Mouse (Mus musculus) adrenal gland, adult 8-10 months (tissue): ENCODE measurements around the gene Shoc2. TPM values are rescaled to one million over a fixed set of nuclear protein-coding genes. Genes with fewer than 3 reads are reported as not detected.
"Not testable (repeated sequence)": the region's sequence is repeated elsewhere in the genome, so short reads cannot be mapped to it uniquely, and the experiment has no call there.

Experiments
- DNase-seq: peaks from one replicate; pipeline ENCODE4 v3.0.0; 2022
- total RNA-seq, 4 experiments: library from RNA; stranded (reverse); gene quantifications; 2 replicates each; pipeline ENCODE4 v1.2.4; 2022

The Shoc2 gene
- total RNA-seq, 4 experiments from 2014 or later, result 38.1 to 46.5 (median 41.9) TPM

GRCm38 (mm10) chr19:53934046-53934445 lies 10.1 kb upstream of the Shoc2 start:
- DNase-seq, result no peak

GRCm38 (mm10) chr19:53939467-53939866 lies 4.6 kb upstream of the Shoc2 start:
- no peak for DNase-seq

- no peak for DNase-seq
These were observed 3.0 kb upstream of the Shoc2 start for GRCm38 (mm10) chr19:53941139-53941538.

- DNase-seq, result no peak
These were observed 1.8 kb upstream of the Shoc2 start for GRCm38 (mm10) chr19:53942342-53942741.

GRCm38 (mm10) chr19:53944786-53945169 lies 672 bp downstream of the Shoc2 start:
- DNase-seq, result no peak

GRCm38 (mm10) chr19:53945171-53946042 lies 1.3 kb downstream of the Shoc2 start:
- peak; percentile 50 for DNase-seq

- no peak for DNase-seq
These were observed 13.4 kb downstream of the Shoc2 start for GRCm38 (mm10) chr19:53957513-53957912.

- no peak for DNase-seq
These were observed 18.4 kb downstream of the Shoc2 start for GRCm38 (mm10) chr19:53962511-53962910.

- not testable (repeated sequence) for DNase-seq
These were observed 20.2 kb downstream of the Shoc2 start for GRCm38 (mm10) chr19:53964347-53964746.

GRCm38 (mm10) chr19:53964910-53965633 lies 21.0 kb downstream of the Shoc2 start:
- DNase-seq, result no peak

- no peak for DNase-seq
These were observed 25.1 kb downstream of the Shoc2 start for GRCm38 (mm10) chr19:53969226-53969625.

- no peak for DNase-seq
These were observed 27.8 kb downstream of the Shoc2 start for GRCm38 (mm10) chr19:53971938-53972337.

GRCm38 (mm10) chr19:53973656-53974055 lies 29.6 kb downstream of the Shoc2 start:
- DNase-seq, result no peak

- no peak for DNase-seq
These were observed 37.9 kb downstream of the Shoc2 start for GRCm38 (mm10) chr19:53982041-53982440.

GRCm38 (mm10) chr19:53983336-53983735 lies 39.2 kb downstream of the Shoc2 start:
- no peak for DNase-seq

GRCm38 (mm10) chr19:53984628-53985027 lies 40.5 kb downstream of the Shoc2 start:
- no peak for DNase-seq

- no peak for DNase-seq
These were observed 46.4 kb downstream of the Shoc2 start for GRCm38 (mm10) chr19:53990538-53990937.

GRCm38 (mm10) chr19:53993860-53994259 lies 49.8 kb downstream of the Shoc2 start:
- no peak for DNase-seq

GRCm38 (mm10) chr19:53994276-53994675 lies 50.2 kb downstream of the Shoc2 start:
- DNase-seq, result no peak

- no peak for DNase-seq
These were observed 66.9 kb downstream of the Shoc2 start for GRCm38 (mm10) chr19:54010973-54011372.

GRCm38 (mm10) chr19:54014999-54015398 lies 70.9 kb downstream of the Shoc2 start:
- no peak for DNase-seq

- DNase-seq, result no peak
These were observed 71.4 kb downstream of the Shoc2 start for GRCm38 (mm10) chr19:54015503-54015902.

- no peak for DNase-seq
These were observed 91.0 kb downstream of the Shoc2 start for GRCm38 (mm10) chr19:54035100-54035499.

- no peak for DNase-seq
These were observed 95.3 kb downstream of the Shoc2 start for GRCm38 (mm10) chr19:54039441-54039840.
